Mouse (Mus musculus): ENCODE results near the gene Ppp1r1b. TPM values are rescaled to one million over a fixed set of nuclear protein-coding genes. Genes with fewer than 3 reads are reported as not detected.
A peak's percentile ranks its signal among the peaks of the same experiment; 100 is the strongest.

Ppp1r1b gene
- polyA plus RNA-seq, 1 experiment from 2014 or later = 0.13 TPM

DNA sequence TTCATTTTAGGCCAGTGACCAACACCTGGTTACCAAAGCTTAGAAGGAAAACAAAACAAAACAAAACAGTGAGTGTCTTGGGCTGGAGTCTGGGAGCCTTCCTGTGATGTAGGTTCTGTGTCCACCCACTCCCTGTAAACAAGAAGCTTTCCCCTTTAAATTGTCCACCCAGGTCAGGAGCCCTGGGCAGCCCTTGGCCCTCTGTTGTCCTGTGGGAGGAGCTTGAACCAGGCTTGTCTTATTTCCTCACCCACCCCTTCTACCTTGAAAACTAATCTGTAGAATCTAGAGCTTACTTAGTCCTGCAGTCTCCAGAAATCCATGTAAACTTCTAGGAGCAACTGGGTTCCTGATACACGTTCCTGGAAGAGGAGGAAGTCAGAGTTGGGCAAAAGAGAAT lies 26.0 kb upstream of the Ppp1r1b start:
- no peak overlapping the region for H3K4me2 ChIP-seq (replicated peaks)
- H3K27ac ChIP-seq = no peak overlapping the region
- no peak overlapping the region for H3K9ac ChIP-seq
- peaks cover 98% of the 10 kb centered on the region for H3K27me3 ChIP-seq (replicated peaks)
- peaks cover 7% of the 10 kb centered on the region; the same call in 1 of the 2 replicates for H3K4me1 ChIP-seq
- ATAC-seq (ENCODE audit: low FRiP score, low read depth) = no peak
- 4% methylated on average over 1 of the region's 1 CpGs for WGBS
- no peaks in the 10 kb centered on the region for H3K36me3 ChIP-seq
- no peaks in the 10 kb centered on the region for H3K9me3 ChIP-seq
- H3K4me3 ChIP-seq = no peak overlapping the region

GRCm38 (mm10) chr11:98323136-98323866 lies 24.9 kb upstream of the Ppp1r1b start:
- Histone ChIP-seq H3K27me3 (replicated peaks) (peaks cover 98% of the 10 kb centered on the region), H3K9ac (no peak overlapping the region), H3K27ac (no peak overlapping the region), H3K4me2 (replicated peaks) (no peak overlapping the region), H3K36me3 (no peaks in the 10 kb centered on the region), H3K9me3 (no peaks in the 10 kb centered on the region), H3K4me1 (peaks cover 18% of the 10 kb centered on the region), H3K4me3 (no peak overlapping the region)
- WGBS = under 1% methylated on average over 10 of the region's 10 CpGs
- ATAC-seq (ENCODE audit: low FRiP score, low read depth) = no peak

- Histone ChIP-seq H3K27me3 (replicated peaks) (peaks cover 98% of the 10 kb centered on the region), H3K4me2 (replicated peaks) (no peak overlapping the region), H3K9me3 (no peaks in the 10 kb centered on the region), H3K36me3 (no peaks in the 10 kb centered on the region), H3K9ac (no peak overlapping the region), H3K4me1 (peaks cover 23% of the 10 kb centered on the region), H3K4me3 (no peak overlapping the region), H3K27ac (no peak overlapping the region)
- 0% methylated on average over 9 of the region's 9 CpGs for WGBS
- no peak for ATAC-seq (ENCODE audit: low FRiP score, low read depth)
Measured at GRCm38 (mm10) chr11:98323933-98324332, 24.3 kb upstream of the Ppp1r1b start.

GRCm38 (mm10) chr11:98325191-98325820 lies 22.9 kb upstream of the Ppp1r1b start:
- no peak overlapping the region for H3K9ac ChIP-seq
- no peak overlapping the region for H3K4me3 ChIP-seq
- peaks cover 98% of the 10 kb centered on the region for H3K27me3 ChIP-seq (replicated peaks)
- no peaks in the 10 kb centered on the region for H3K36me3 ChIP-seq
- peaks cover 28% of the 10 kb centered on the region for H3K4me1 ChIP-seq
- no peak for ATAC-seq (ENCODE audit: low FRiP score, low read depth)
- peak overlapping the region; percentile 33; the same call in 1 of the 2 replicates for H3K4me2 ChIP-seq (replicated peaks)
- H3K27ac ChIP-seq = no peak overlapping the region
- no peaks in the 10 kb centered on the region for H3K9me3 ChIP-seq
- WGBS = 2% methylated on average over 14 of the region's 14 CpGs

DNA sequence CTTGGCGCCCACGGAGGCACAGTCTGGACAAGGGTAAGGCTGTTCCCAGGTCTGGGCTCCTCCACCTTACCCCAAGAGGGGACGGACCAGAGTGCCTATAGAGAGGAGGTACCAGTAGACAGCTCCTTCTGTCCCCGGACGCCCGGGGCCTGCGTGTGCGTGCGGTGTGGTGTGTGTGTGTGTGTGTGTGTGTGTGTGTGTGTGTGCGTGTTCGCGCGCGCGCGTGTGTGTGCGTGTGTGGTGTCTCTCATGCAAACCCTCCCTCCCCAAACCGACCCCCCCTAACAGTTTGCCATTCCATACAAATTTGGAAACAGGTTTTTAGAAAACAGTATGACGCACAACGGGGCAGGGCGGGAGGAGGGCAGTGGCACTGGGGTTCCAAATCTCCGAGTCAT lies 22.4 kb upstream of the Ppp1r1b start:
- H3K27ac ChIP-seq = no peak overlapping the region
- H3K4me2 ChIP-seq (replicated peaks) = peak overlapping the region; percentile 33
- peaks cover 98% of the 10 kb centered on the region for H3K27me3 ChIP-seq (replicated peaks)
- no peaks in the 10 kb centered on the region for H3K36me3 ChIP-seq
- no peak overlapping the region for H3K9ac ChIP-seq
- WGBS = 2% methylated on average over 22 of the region's 22 CpGs
- H3K9me3 ChIP-seq = no peaks in the 10 kb centered on the region
- H3K4me3 ChIP-seq = 0 out of 2 replicates have a peak overlapping the region, but pooled peaks have one; percentile 13
- ATAC-seq (ENCODE audit: low FRiP score, low read depth) = no peak
- H3K4me1 ChIP-seq = peaks cover 29% of the 10 kb centered on the region

DNA sequence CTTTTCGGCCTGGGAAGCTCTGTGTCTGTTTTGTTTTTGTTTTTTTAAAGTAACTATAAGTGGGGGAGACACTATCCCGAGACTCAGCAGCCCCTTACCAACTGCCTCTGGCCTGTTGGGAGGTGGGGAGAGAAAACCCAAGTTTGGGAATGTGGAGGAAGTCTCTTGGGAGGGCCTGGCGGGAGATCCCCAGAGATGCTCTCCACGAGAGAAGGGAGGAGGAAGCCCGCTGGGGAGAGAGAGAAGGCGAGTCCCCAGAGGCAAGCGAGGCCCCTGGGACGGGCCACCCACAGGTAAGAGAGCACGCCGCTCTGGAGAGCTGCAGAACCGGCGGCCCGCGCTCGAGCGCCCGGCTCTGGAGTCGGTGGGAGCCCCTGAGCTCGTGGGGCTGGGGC lies 21.5 kb upstream of the Ppp1r1b start:
- Histone ChIP-seq H3K4me2 (replicated peaks) (peak overlapping the region; percentile 55), H3K9me3 (no peaks in the 10 kb centered on the region), H3K4me1 (peaks cover 29% of the 10 kb centered on the region), H3K27me3 (replicated peaks) (peaks cover 98% of the 10 kb centered on the region), H3K27ac (no peak overlapping the region), H3K4me3 (peak overlapping the region; percentile 44), H3K36me3 (no peaks in the 10 kb centered on the region), H3K9ac (0 out of 2 replicates have a peak overlapping the region, but pooled peaks have one; percentile 55)
- ATAC-seq (ENCODE audit: low FRiP score, low read depth) = no peak
- WGBS = under 1% methylated on average over 19 of the region's 19 CpGs

DNA sequence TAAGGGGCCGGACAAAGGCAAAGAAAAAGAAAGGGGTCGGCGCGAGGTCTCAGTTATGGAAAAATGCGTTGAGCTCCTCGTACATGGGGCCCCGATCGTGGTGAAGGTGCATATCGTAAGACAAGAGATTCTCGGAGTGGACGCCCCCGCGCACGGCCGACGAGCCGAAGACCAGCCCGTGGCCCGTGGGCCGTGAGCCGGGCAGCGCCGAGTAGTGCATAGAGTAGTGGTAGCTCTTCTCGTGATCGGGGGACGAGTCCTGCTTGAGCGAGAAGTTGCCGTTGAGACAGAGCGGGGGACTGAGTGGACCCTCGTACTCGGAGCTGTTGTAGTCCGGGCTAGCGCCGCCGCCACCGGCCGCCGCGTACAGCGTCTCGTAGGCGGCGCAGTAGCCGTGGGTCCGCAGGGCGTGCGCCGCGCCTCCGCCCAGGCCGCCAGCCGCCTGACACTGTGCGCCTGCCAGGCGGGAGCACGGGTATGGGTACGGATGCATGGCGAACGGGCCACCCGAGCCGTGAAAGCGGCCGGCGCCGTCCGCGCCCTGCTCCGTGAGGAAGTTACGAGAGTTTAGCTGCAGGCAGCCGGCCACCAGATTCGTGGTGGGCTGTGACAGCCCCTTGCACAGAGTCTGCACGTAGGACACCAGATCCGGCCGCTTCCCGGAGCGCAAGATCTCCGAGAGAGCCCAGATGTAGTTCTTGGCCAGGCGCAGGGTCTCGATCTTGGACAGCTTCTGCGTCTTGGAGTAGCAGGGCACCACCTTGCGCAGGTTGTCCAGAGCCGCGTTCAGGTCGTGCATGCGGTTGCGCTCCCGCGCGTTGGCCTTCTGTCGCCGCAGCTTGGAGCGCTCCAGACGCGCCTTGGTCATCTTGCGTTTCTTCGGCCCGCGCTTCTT lies 20.8 kb upstream of the Ppp1r1b start:
- Histone ChIP-seq H3K4me1 (peaks cover 29% of the 10 kb centered on the region), H3K9me3 (no peaks in the 10 kb centered on the region), H3K4me2 (replicated peaks) (peak overlapping the region; percentile 55), H3K27ac (no peak overlapping the region), H3K4me3 (peak overlapping the region; percentile 44), H3K9ac (peak overlapping the region; percentile 55), H3K36me3 (no peaks in the 10 kb centered on the region), H3K27me3 (replicated peaks) (peaks cover 98% of the 10 kb centered on the region)
- under 1% methylated on average over 97 of the region's 97 CpGs for WGBS
- ATAC-seq (ENCODE audit: low FRiP score, low read depth) = no peak

- under 1% methylated on average over 35 of the region's 35 CpGs for WGBS
- peak overlapping the region; percentile 55 for H3K4me2 ChIP-seq (replicated peaks)
- peak overlapping the region; percentile 55 for H3K9ac ChIP-seq
- H3K36me3 ChIP-seq = no peaks in the 10 kb centered on the region
- peaks cover 98% of the 10 kb centered on the region for H3K27me3 ChIP-seq (replicated peaks)
- ATAC-seq (ENCODE audit: low FRiP score, low read depth) = no peak
- peaks cover 29% of the 10 kb centered on the region for H3K4me1 ChIP-seq
- H3K27ac ChIP-seq = no peak overlapping the region
- no peaks in the 10 kb centered on the region for H3K9me3 ChIP-seq
- peak overlapping the region; percentile 44 for H3K4me3 ChIP-seq
Measured at GRCm38 (mm10) chr11:98328031-98328370, 20.2 kb upstream of the Ppp1r1b start.

- no peak for ATAC-seq (ENCODE audit: low FRiP score, low read depth)
- Histone ChIP-seq H3K9me3 (no peaks in the 10 kb centered on the region), H3K27ac (no peak overlapping the region), H3K27me3 (replicated peaks) (peaks cover 98% of the 10 kb centered on the region), H3K4me3 (peak overlapping the region; percentile 44), H3K36me3 (no peaks in the 10 kb centered on the region), H3K4me2 (replicated peaks) (peak overlapping the region; percentile 55), H3K4me1 (peaks cover 30% of the 10 kb centered on the region), H3K9ac (peak overlapping the region; percentile 55)
- WGBS = under 1% methylated on average over 56 of the region's 56 CpGs
Measured at GRCm38 (mm10) chr11:98328371-98329069, 19.7 kb upstream of the Ppp1r1b start.

DNA sequence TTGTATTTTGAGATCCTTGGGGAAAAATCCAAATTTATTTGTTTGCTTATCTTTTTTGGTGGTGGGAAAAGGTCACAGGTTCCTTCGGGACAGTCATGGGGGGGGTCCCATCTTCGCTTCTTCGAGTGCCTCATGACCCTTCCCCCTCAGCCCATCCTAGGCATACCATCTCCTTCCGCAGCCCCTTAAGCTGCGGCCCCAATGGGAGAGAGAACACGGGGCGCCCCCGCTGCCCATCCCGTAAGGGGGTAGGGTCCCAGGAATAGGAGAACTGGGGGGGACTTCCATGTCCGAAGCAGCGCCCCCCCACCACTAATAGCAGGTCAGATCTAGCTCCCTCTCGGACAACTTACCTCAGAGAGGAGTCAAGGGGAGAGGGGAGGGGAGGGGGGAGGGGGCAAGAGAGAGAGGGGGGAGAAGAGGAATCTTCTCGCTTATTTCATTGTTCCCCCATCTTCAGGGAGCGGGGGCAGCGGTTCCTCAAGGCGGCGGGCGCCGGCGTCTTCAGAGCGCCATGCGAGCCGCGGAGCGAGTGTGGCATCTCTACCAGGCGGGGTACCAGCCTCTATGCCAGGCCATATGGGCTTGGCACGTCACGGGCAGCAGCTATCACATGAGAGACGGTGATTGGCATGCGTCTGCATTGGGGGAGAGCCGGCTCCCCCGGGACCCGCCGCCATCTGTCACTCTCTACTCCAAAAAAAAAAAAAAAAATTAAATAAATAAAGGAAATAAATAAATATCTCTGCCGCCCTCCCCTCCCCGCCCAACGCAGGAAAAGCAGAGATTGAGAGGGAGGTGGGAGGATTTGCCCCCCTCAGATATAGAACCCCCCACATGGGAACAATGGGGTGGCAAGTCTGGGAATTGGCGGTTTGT lies 18.9 kb upstream of the Ppp1r1b start, which contains the start of gene Neurod2:
TSS of gene Neurod2 (minus strand) at position 568 of the 879 bp plus-strand sequence.
- Histone ChIP-seq H3K36me3 (no peaks in the 10 kb centered on the region), H3K4me1 (peaks cover 38% of the 10 kb centered on the region), H3K4me2 (replicated peaks) (peak within 1 kb of the TSS; percentile 55), H3K9me3 (no peaks in the 10 kb centered on the region), H3K9ac (peak within 1 kb of the TSS; percentile 55), H3K4me3 (peak within 1 kb of the TSS; percentile 44), H3K27me3 (replicated peaks) (peaks cover 98% of the 10 kb centered on the region), H3K27ac (no peak within 1 kb of the TSS)
- WGBS = 1% methylated on average over 38 of the region's 38 CpGs
- no peak for ATAC-seq (ENCODE audit: low FRiP score, low read depth)
